Mouse (Mus musculus): ENCODE results near the gene Igsf3. TPM values are rescaled to one million over a fixed set of nuclear protein-coding genes. Genes with fewer than 3 reads are reported as not detected.

The Igsf3 gene
- polyA plus RNA-seq, 1 experiment from 2014 or later = 37.2 TPM

GRCm38 (mm10) chr3:101418740-101419652 lies 42.1 kb downstream of the Igsf3 start:
- no peak for DNase-seq (ENCODE audit: low read depth, low spot score)
- in situ Hi-C loops (cut with MboI; ENCODE audit: low pct_unique_long_range_greater_than_20kb) = no loop called here
- POLR2A ChIA-PET = no interaction called here
- H3K27me3 ChIP-seq = no peaks in the 10 kb centered on the region
- TF ChIP-seq CTCF (IDR thresholded peaks at IDR 0.05) = no peak
- no peak for ATAC-seq
- CTCF ChIA-PET = interaction anchor here (1.5 to 2.6 kb wide), 5 partner anchors 9 to 124 kb away, joined by 3 to 10 read pairs (median 5); no protein-coding TSS in a partner anchor

GRCm38 (mm10) chr3:101419653-101419994 lies 42.7 kb downstream of the Igsf3 start:
- no peak for TF ChIP-seq CTCF (IDR thresholded peaks at IDR 0.05)
- POLR2A ChIA-PET = no interaction called here
- DNase-seq (ENCODE audit: low read depth, low spot score) (no peak), ATAC-seq (no peak)
- in situ Hi-C loops (cut with MboI; ENCODE audit: low pct_unique_long_range_greater_than_20kb) = no loop called here
- CTCF ChIA-PET = interaction anchor here (1.5 to 2.6 kb wide), 4 partner anchors 9 to 124 kb away, joined by 3 to 10 read pairs (median 6); no protein-coding TSS in a partner anchor
- no peaks in the 10 kb centered on the region for H3K27me3 ChIP-seq

GRCm38 (mm10) chr3:101423188-101423587 lies 46.3 kb downstream of the Igsf3 start:
- ChIA-PET CTCF (interaction anchor here (1.0 to 2.3 kb wide), 5 partner anchors 8 to 119 kb away, joined by 3 to 11 read pairs (median 3); no protein-coding TSS in a partner anchor), POLR2A (interaction anchor here (1.2 kb wide), 1 partner anchor 15 kb away, joined by 10 read pairs; no protein-coding TSS in a partner anchor)
- DNase-seq (ENCODE audit: low read depth, low spot score) (no peak), ATAC-seq (no peak)
- no peaks in the 10 kb centered on the region for H3K27me3 ChIP-seq
- no peak for TF ChIP-seq CTCF (IDR thresholded peaks at IDR 0.05)
- in situ Hi-C loops (cut with MboI; ENCODE audit: low pct_unique_long_range_greater_than_20kb) = no loop called here

GRCm38 (mm10) chr3:101424295-101424885 lies 47.5 kb downstream of the Igsf3 start:
- DNase-seq (ENCODE audit: low read depth, low spot score) (no peak), ATAC-seq (no peak)
- TF ChIP-seq CTCF (IDR thresholded peaks at IDR 0.05) = no peak
- in situ Hi-C loops (cut with MboI; ENCODE audit: low pct_unique_long_range_greater_than_20kb) = no loop called here
- ChIA-PET POLR2A (no interaction called here), CTCF (interaction anchor here (1.2 kb wide), 1 partner anchor 21 kb away, joined by 3 read pairs; no protein-coding TSS in a partner anchor)
- no peaks in the 10 kb centered on the region for H3K27me3 ChIP-seq

DNA sequence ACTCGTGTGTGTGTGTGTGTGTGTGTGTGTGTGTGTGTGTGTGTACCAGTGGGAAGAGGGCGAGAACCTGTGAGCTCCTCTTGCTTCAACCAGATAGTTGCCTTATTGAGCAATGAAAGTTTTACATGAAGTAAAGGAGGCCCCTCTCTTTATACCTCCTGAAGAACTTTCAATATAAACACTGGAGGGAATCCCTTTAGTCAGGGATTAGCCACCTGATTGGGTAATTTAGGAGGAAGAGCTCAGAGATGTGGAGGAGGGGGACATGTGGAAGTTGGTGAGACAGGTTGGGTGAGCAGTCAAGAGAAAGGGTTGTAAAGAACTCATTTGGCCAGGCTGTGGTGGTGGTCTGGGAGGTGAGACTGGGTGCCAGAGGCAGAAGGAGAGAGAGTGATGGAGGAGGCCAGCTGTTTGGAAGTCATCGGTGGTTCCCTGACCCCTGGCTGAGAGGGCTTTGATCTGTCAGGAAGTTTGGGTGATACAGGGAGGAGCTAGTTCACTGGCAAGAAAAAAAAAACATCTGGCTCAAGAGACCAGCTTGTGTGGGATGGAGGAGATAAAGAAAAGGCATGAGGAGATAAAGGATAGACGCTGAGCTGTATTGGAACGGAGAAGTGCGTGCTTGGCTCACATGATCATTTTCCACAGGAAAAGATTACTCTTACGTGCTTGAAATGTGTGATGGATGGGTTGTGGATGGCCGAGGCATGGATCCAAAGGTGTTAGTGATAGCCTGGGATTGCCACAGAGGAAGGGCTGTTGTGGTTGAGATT lies 53.3 kb downstream of the Igsf3 start:
- TF ChIP-seq CTCF (IDR thresholded peaks at IDR 0.05) = no peak
- POLR2A ChIA-PET = interaction anchor here (0.5 to 0.6 kb wide), 2 partner anchors 410 to 613 kb away, joined by 3 read pairs; no protein-coding TSS in a partner anchor
- no peaks in the 10 kb centered on the region for H3K27me3 ChIP-seq
- in situ Hi-C loops (cut with MboI; ENCODE audit: low pct_unique_long_range_greater_than_20kb) = no loop called here
- CTCF ChIA-PET = interaction anchor here (1.0 to 2.9 kb wide), 6 partner anchors 8 to 126 kb away, joined by 3 to 11 read pairs (median 6); no protein-coding TSS in a partner anchor
- ATAC-seq = no peak
- no peak for DNase-seq (ENCODE audit: low read depth, low spot score)

DNA sequence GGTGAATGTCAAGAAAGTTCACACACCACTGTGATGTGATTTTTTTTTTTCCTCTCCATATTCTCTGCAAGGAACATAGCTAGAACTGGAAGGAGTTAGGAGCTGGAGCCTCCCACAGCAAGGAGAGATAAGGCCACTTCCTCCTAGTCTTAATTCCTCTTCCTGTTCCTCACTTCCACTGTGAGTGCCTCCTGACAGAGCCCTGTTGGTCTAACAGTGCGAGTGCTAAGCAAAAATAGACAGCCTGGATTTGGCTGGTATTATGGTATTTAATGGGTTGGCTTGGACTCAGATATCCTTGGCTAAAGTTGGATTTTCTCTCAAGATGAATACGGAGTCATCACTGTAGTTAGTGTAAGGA lies 53.9 kb downstream of the Igsf3 start:
- POLR2A ChIA-PET = no interaction called here
- ATAC-seq (no peak), DNase-seq (ENCODE audit: low read depth, low spot score) (no peak)
- in situ Hi-C loops (cut with MboI; ENCODE audit: low pct_unique_long_range_greater_than_20kb) = no loop called here
- no peaks in the 10 kb centered on the region for H3K27me3 ChIP-seq
- no peak for TF ChIP-seq CTCF (IDR thresholded peaks at IDR 0.05)
- CTCF ChIA-PET = interaction anchor here (1.0 to 2.9 kb wide), 5 partner anchors 8 to 127 kb away, joined by 3 to 11 read pairs (median 5); no protein-coding TSS in a partner anchor

DNA sequence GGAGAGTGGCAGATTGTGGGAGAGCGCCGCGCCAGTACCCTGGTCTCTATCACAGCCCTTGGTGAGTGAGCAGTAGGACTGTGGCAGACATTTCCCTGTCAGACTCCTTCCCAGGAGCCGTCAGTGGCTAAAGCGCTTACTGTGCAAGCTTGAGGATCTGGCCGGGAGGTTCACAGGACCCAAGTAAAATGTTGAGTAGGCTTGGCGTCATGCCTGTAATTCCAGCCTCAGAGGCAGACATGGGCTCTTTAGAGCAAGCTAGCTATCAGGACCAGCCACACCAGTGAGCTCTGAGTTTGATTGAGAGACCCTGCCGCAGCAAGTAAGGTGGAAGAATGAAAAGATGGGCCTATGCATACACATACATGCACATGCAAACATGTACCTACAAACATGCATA lies 58.8 kb downstream of the Igsf3 start:
- ChIA-PET CTCF (interaction anchor here (0.8 kb wide), 1 partner anchor 10 kb away, joined by 4 read pairs; no protein-coding TSS in a partner anchor), POLR2A (no interaction called here)
- TF ChIP-seq CTCF (IDR thresholded peaks at IDR 0.05) = no peak
- in situ Hi-C loops (cut with MboI; ENCODE audit: low pct_unique_long_range_greater_than_20kb) = no loop called here
- H3K27me3 ChIP-seq = no peaks in the 10 kb centered on the region
- no peak for ATAC-seq
- DNase-seq (ENCODE audit: low read depth, low spot score) = no peak

DNA sequence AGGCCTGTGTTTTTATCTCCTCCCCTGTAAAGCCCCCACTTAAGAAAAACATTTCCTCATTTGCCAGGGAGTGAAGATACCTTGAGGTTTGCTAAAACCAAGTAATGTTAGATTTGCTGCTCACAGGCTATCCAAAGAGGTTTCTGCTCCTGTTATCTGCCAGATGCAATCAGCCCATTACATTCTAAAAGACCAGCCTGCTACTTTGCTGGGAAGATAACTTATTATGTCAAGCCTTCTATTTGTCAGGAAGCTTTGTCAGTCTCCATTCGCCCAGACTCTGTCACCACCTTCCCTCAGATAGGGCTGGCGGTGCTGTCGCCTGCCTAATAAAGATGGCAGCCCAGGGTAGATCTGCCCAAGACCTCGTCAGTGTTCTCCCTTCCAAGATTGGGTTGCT lies 59.6 kb downstream of the Igsf3 start:
- no peak for ATAC-seq
- in situ Hi-C loops (cut with MboI; ENCODE audit: low pct_unique_long_range_greater_than_20kb) = no loop called here
- no peak for DNase-seq (ENCODE audit: low read depth, low spot score)
- ChIA-PET CTCF (interaction anchor here (0.7 to 1.2 kb wide), 3 partner anchors 9 to 90 kb away, joined by 3 read pairs; no protein-coding TSS in a partner anchor), POLR2A (no interaction called here)
- TF ChIP-seq CTCF (IDR thresholded peaks at IDR 0.05) = no peak
- no peaks in the 10 kb centered on the region for H3K27me3 ChIP-seq

GRCm38 (mm10) chr3:101437021-101437563 lies 60.2 kb downstream of the Igsf3 start:
- ATAC-seq = no peak
- POLR2A ChIA-PET = no interaction called here
- in situ Hi-C loops (cut with MboI; ENCODE audit: low pct_unique_long_range_greater_than_20kb) = no loop called here

More at GRCm38 (mm10) chr3:101437021-101437563, 60.2 kb downstream of the Igsf3 start:
- CTCF ChIA-PET = interaction anchor here (0.7 to 1.2 kb wide), 3 partner anchors 9 to 91 kb away, joined by 3 read pairs; no protein-coding TSS in a partner anchor
- no peak for TF ChIP-seq CTCF (IDR thresholded peaks at IDR 0.05)
- no peak for DNase-seq (ENCODE audit: low read depth, low spot score)
- no peaks in the 10 kb centered on the region for H3K27me3 ChIP-seq

All from Patski (cell line).